Mouse (Mus musculus): ENCODE data around the gene Ttc7b.

GRCm38 (mm10) chr12:100276607-100277533 lies 243.8 kb downstream of the Ttc7b start:
- TF ChIP-seq POLR2A (IDR thresholded peaks at IDR 0.05; ENCODE audit: low read depth, low read length) = no peak
- TF ChIP-seq CTCF (IDR thresholded peaks at IDR 0.05; ENCODE audit: borderline replicate concordance, insufficient read depth, low read length) = no peak

All from embryonic fibroblast, embryonic 13.5 days (primary cell).